Mouse (Mus musculus) E14TG2a.4 (cell line): ENCODE measurements around the gene Mgp.

Experiments used
- CTCF ChIP-seq: conservative IDR thresholded peaks from 2 replicates; pipeline ENCODE4 v1.5.1; 2014; ENCODE audit warnings: low read length
- NANOG ChIP-seq: IDR thresholded peaks from 2 replicates; pipeline ENCODE4 v1.6.1; 2014; ENCODE audit warnings: borderline replicate concordance, low read length, mixed read lengths
- POU5F1 ChIP-seq: IDR thresholded peaks from 2 replicates; pipeline ENCODE4 v1.6.1; 2014; ENCODE audit warnings: low read length, borderline replicate concordance

- TF ChIP-seq CTCF (peak; percentile 71), POU5F1 (no peak), NANOG (no peak)
These were observed 27.8 kb downstream of the Mgp start for GRCm38 (mm10) chr6:136847790-136848189.
